Mouse (Mus musculus): Measurements from ENCODE around the gene Alox12. TPM values are rescaled to one million over a fixed set of nuclear protein-coding genes. Genes with fewer than 3 reads are reported as not detected.
A peak's percentile ranks its signal among the peaks of the same experiment; 100 is the strongest.

Gene Alox12
- total and polyA plus RNA-seq, 2 experiments from 2014 or later: 2.3 to 2.5 TPM

DNA sequence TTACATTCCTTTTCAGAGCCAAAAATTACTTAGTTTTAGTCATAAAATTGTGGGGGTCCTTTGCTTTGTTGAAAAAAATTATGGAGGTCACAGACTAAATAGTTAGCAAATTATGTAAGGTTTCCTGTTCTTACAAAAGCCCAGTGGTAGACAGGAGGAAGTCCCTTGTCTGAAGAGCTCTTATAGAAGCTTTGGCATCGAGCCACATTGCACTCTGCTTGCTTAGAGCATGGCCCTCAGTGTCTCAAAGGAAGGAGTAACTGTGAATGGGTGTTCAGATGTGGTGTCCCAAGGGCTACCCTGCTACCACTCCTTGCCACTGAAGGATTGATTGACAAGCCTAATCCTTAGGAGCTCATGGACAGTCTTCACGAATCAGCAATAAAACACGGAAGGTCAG lies 25.3 kb upstream of the Alox12 start:
- WGBS: 51% methylated on average over 3 of the region's 3 CpGs
- Histone ChIP-seq H3K9me3 (replicated peaks; ENCODE audit: control insufficient read depth, low read length) (no peaks in the 10 kb centered on the region), H3K36me3 (replicated peaks; ENCODE audit: control insufficient read depth, insufficient read depth, low read length) (no peaks in the 10 kb centered on the region), H3K27me3 (ENCODE audit: control insufficient read depth, insufficient read depth, low read length) (no peaks in the 10 kb centered on the region), H3K4me3 (ENCODE audit: low read depth, low read length) (no peak overlapping the region), H3K27ac (ENCODE audit: low read depth) (no peak overlapping the region), H3K9ac (replicated peaks; ENCODE audit: low read depth, low read length) (no peak overlapping the region), H3K4me2 (ENCODE audit: low read depth, low read length) (no peak overlapping the region), H3K4me1 (ENCODE audit: control insufficient read depth, insufficient read depth) (no peaks in the 10 kb centered on the region)
- TF ChIP-seq EP300 (IDR thresholded peaks at IDR 0.05; ENCODE audit: low read depth) (no peak), CTCF (IDR thresholded peaks at IDR 0.05; ENCODE audit: low read depth) (no peak)
- DNase-seq (ENCODE audit: low spot score) (peak; percentile 53), ATAC-seq (ENCODE audit: insufficient read depth, low read depth) (no peak)

- TF ChIP-seq CTCF (IDR thresholded peaks at IDR 0.05; ENCODE audit: low read depth) (no peak), EP300 (IDR thresholded peaks at IDR 0.05; ENCODE audit: low read depth) (no peak)
These were observed 23.8 kb upstream of the Alox12 start for GRCm38 (mm10) chr11:70278961-70279360.

DNA sequence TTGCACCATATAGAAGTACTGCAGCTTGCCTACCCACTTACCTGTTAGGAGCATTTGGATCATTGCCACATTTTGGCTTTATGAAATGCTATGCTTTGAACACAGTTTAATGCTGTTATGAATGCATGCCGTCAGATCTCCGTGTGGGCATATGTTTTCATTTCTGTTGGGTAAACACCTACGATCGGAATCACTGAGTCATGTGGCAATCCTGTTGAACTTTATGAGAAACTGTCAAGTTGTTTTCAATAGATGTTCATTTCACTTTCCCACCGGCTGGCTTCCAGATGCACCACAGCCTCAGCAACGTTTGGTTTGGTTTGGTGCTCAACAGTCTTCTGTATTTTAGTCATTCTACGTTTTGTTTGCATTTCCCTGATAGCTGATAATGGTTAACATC lies 16.5 kb upstream of the Alox12 start:
- no peak overlapping the region for H3K27ac ChIP-seq (ENCODE audit: low read depth)
- no peaks in the 10 kb centered on the region for H3K27me3 ChIP-seq (ENCODE audit: control insufficient read depth, insufficient read depth, low read length)
- no peak overlapping the region for H3K4me3 ChIP-seq (ENCODE audit: low read depth, low read length)
- DNase-seq (ENCODE audit: low spot score) (no peak), ATAC-seq (ENCODE audit: insufficient read depth, low read depth) (no peak)
- no peaks in the 10 kb centered on the region for H3K9me3 ChIP-seq (replicated peaks; ENCODE audit: control insufficient read depth, low read length)
- H3K4me2 ChIP-seq (ENCODE audit: low read depth, low read length): no peak overlapping the region
- TF ChIP-seq CTCF (IDR thresholded peaks at IDR 0.05; ENCODE audit: low read depth): no peak
- no peak for TF ChIP-seq EP300 (IDR thresholded peaks at IDR 0.05; ENCODE audit: low read depth)
- no peaks in the 10 kb centered on the region for H3K36me3 ChIP-seq (replicated peaks; ENCODE audit: control insufficient read depth, insufficient read depth, low read length)
- WGBS: 75% methylated on average over 7 of the region's 7 CpGs
- H3K9ac ChIP-seq (replicated peaks; ENCODE audit: low read depth, low read length): no peak overlapping the region
- 0 out of 2 replicates have a peak, but pooled peaks cover 4% of the 10 kb centered on the region for H3K4me1 ChIP-seq (ENCODE audit: control insufficient read depth, insufficient read depth)

More at GRCm38 (mm10) chr11:70278961-70279360, 23.8 kb upstream of the Alox12 start:
- H3K4me3 ChIP-seq (ENCODE audit: low read depth, low read length): no peak overlapping the region
- H3K36me3 ChIP-seq (replicated peaks; ENCODE audit: control insufficient read depth, insufficient read depth, low read length): no peaks in the 10 kb centered on the region
- H3K9me3 ChIP-seq (replicated peaks; ENCODE audit: control insufficient read depth, low read length): no peaks in the 10 kb centered on the region
- no peak overlapping the region for H3K9ac ChIP-seq (replicated peaks; ENCODE audit: low read depth, low read length)
- no peak overlapping the region for H3K4me2 ChIP-seq (ENCODE audit: low read depth, low read length)
- DNase-seq (ENCODE audit: low spot score) (no peak), ATAC-seq (ENCODE audit: insufficient read depth, low read depth) (no peak)
- 69% methylated on average over 3 of the region's 3 CpGs for WGBS
- no peaks in the 10 kb centered on the region for H3K4me1 ChIP-seq (ENCODE audit: control insufficient read depth, insufficient read depth)
- H3K27ac ChIP-seq (ENCODE audit: low read depth): no peak overlapping the region
- no peaks in the 10 kb centered on the region for H3K27me3 ChIP-seq (ENCODE audit: control insufficient read depth, insufficient read depth, low read length)

DNA sequence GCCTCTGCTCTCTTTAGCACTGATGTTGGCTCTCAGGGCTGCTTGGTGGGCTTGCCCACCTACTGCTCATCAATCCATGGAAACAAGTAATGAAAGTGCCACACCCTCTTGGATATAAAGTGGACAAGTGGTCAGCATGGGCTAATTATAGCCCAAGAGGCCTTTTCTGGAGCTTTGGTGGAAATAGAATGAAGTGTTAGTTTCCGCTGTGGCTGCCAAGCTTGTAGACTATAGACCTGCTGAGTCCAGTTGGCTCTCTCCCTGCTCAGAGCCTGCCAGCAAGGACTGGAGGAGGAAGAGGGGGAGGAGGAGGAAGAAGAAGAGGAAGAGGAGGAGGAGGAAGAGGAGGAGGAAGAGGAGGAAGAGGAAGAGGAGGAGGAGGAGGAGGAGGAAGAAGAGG lies 11.3 kb upstream of the Alox12 start:
- WGBS: 23% methylated on average over 1 of the region's 1 CpGs
- Histone ChIP-seq H3K9me3 (replicated peaks; ENCODE audit: control insufficient read depth, low read length) (no peaks in the 10 kb centered on the region), H3K9ac (replicated peaks; ENCODE audit: low read depth, low read length) (no peak overlapping the region), H3K4me2 (ENCODE audit: low read depth, low read length) (0 out of 2 replicates have a peak overlapping the region, but pooled peaks have one; percentile 12), H3K27me3 (ENCODE audit: control insufficient read depth, insufficient read depth, low read length) (no peaks in the 10 kb centered on the region), H3K27ac (ENCODE audit: low read depth) (peak overlapping the region; percentile 67), H3K4me3 (ENCODE audit: low read depth, low read length) (no peak overlapping the region), H3K36me3 (replicated peaks; ENCODE audit: control insufficient read depth, insufficient read depth, low read length) (no peaks in the 10 kb centered on the region), H3K4me1 (ENCODE audit: control insufficient read depth, insufficient read depth) (peaks cover 17% of the 10 kb centered on the region)
- TF ChIP-seq CTCF (IDR thresholded peaks at IDR 0.05; ENCODE audit: low read depth) (no peak), EP300 (IDR thresholded peaks at IDR 0.05; ENCODE audit: low read depth) (no peak)
- ATAC-seq (ENCODE audit: insufficient read depth, low read depth) (peak; percentile 82), DNase-seq (ENCODE audit: low spot score) (peak; percentile 75)

- peak overlapping the region; percentile 67 for H3K27ac ChIP-seq (ENCODE audit: low read depth)
- no peak overlapping the region for H3K4me2 ChIP-seq (ENCODE audit: low read depth, low read length)
- H3K4me1 ChIP-seq (ENCODE audit: control insufficient read depth, insufficient read depth): peaks cover 17% of the 10 kb centered on the region
- no peak overlapping the region for H3K9ac ChIP-seq (replicated peaks; ENCODE audit: low read depth, low read length)
- no peak overlapping the region for H3K4me3 ChIP-seq (ENCODE audit: low read depth, low read length)
- no peaks in the 10 kb centered on the region for H3K27me3 ChIP-seq (ENCODE audit: control insufficient read depth, insufficient read depth, low read length)
- DNase-seq (ENCODE audit: low spot score) (no peak), ATAC-seq (ENCODE audit: insufficient read depth, low read depth) (no peak)
- WGBS: 46% methylated on average over 4 of the region's 4 CpGs
- H3K9me3 ChIP-seq (replicated peaks; ENCODE audit: control insufficient read depth, low read length): no peaks in the 10 kb centered on the region
- no peaks in the 10 kb centered on the region for H3K36me3 ChIP-seq (replicated peaks; ENCODE audit: control insufficient read depth, insufficient read depth, low read length)
- TF ChIP-seq EP300 (IDR thresholded peaks at IDR 0.05; ENCODE audit: low read depth) (no peak), CTCF (IDR thresholded peaks at IDR 0.05; ENCODE audit: low read depth) (no peak)
These were observed 10.7 kb upstream of the Alox12 start for GRCm38 (mm10) chr11:70265819-70266218.

- Histone ChIP-seq H3K27ac (ENCODE audit: low read depth) (peak overlapping the region; percentile 67; the same call in 1 of the 2 replicates), H3K36me3 (replicated peaks; ENCODE audit: control insufficient read depth, insufficient read depth, low read length) (no peaks in the 10 kb centered on the region), H3K27me3 (ENCODE audit: control insufficient read depth, insufficient read depth, low read length) (no peaks in the 10 kb centered on the region), H3K4me2 (ENCODE audit: low read depth, low read length) (no peak overlapping the region), H3K4me1 (ENCODE audit: control insufficient read depth, insufficient read depth) (peaks cover 17% of the 10 kb centered on the region), H3K4me3 (ENCODE audit: low read depth, low read length) (no peak overlapping the region), H3K9ac (replicated peaks; ENCODE audit: low read depth, low read length) (no peak overlapping the region), H3K9me3 (replicated peaks; ENCODE audit: control insufficient read depth, low read length) (no peaks in the 10 kb centered on the region)
- no peak for TF ChIP-seq CTCF (IDR thresholded peaks at IDR 0.05; ENCODE audit: low read depth)
- no peak for TF ChIP-seq EP300 (IDR thresholded peaks at IDR 0.05; ENCODE audit: low read depth)
- DNase-seq (ENCODE audit: low spot score): no peak
- 33% methylated on average over 3 of the region's 3 CpGs for WGBS
- ATAC-seq (ENCODE audit: insufficient read depth, low read depth): no peak
These were observed 10.1 kb upstream of the Alox12 start for GRCm38 (mm10) chr11:70265252-70265651.

Measured in heart, postnatal 0 days (tissue).